ENCODE assay signal across 9 mouse cellular contexts in the genomic region with DNA sequence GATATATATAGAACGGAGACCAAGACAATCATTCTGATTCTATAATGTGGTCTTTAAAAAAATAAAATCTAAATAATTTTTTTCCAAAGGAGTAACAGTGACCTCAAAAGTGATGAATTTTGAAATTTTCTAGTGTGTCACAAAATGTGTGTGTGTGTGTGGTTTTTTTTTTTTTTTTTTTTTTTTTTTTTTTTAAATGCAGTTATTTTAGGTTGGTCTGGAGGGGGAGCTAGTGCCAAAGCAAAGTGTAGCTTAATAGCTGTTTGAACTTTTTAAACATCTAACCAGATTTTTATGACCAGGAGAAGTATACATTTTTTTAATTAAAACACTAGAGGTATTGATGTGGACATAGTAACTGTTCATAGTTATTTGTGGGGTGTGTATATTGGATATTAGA. TPM values are rescaled to one million over a fixed set of nuclear protein-coding genes. Genes with fewer than 3 reads are reported as not detected.
DNase-seq lines count a peak whose midpoint lies in the region; ATAC-seq and TF ChIP-seq lines count a peak whose summit lies in the region.
"Had no signal": no experiment of that assay in that cellular context is flagged by ENCODE, and none has a peak within 500 bp of the region (broad histone marks: within the 10 kb centered on the region; RNA-seq: fewer than 3 reads in every experiment).

No protein-coding gene starts in this region.

- peak overlapping the region; percentile 98; the same call in 1 of the 2 replicates for H3K27ac ChIP-seq in layer of hippocampus, adult 2 months
- H3K27ac ChIP-seq: liver, embryonic 15.5 days had no signal

- DNase-seq in cerebellum, adult 18-20 months = peak; percentile 32 to 47
- no peak for DNase-seq in cerebellum, postnatal 4 days (ENCODE audit: low spot score in 2 of 2)
- DNase-seq in layer of hippocampus, adult 2 months (ENCODE audit: low spot score in 2 of 2) = peak in 1 of 2 experiments; percentile 21
- no peak for DNase-seq in layer of hippocampus, adult 9-10 months (ENCODE audit: low spot score)
- peak; percentile 70 for DNase-seq in adipocyte (ENCODE audit: low spot score)
- DNase-seq in lung, postnatal 36 days = peak; percentile 34
- DNase-seq in gastrocnemius, postnatal 14 days = no peak

- intact Hi-C loops in gastrocnemius, postnatal 14 days (cut with DNase I; ENCODE audit: low total_unique reads) = no loop called here

- peak overlapping the region; percentile 98 for H3K4me3 ChIP-seq in layer of hippocampus, adult 2 months

- peak; percentile 76 for TF ChIP-seq CTCF in layer of hippocampus, adult 2 months (conservative IDR thresholded peaks at IDR 0.05)

- no peak for ATAC-seq in inflammation-experienced regulatory T-cells, adult 6 months

RNA-seq across cellular contexts. Expression of gene Fut8, which starts 2.9 kb away (rescaled TPM):
- 10 to 100 TPM; 76.4 to 81.6 TPM for total RNA-seq in layer of hippocampus, adult 2 months (2021)
- 10 to 100 TPM; 16.0 to 17.7 (median 17.3) TPM for polyA plus RNA-seq in inflammation-experienced regulatory T-cells, adult 6 months (2017; shearing (Covaris generic))
- 10 to 100 TPM; 15.5 to 20.9 TPM for total RNA-seq in gastrocnemius, postnatal 14 days (2021)

Comparison
In these comparisons a context has a peak if more than half of its experiments do, and no peak if none do; other contexts are left out.
1. DNase-seq: peak in cerebellum, adult 18-20 months (2 of 2), adipocyte (single experiment) and lung, postnatal 36 days (single experiment); none in cerebellum, postnatal 4 days (0 of 2), layer of hippocampus, adult 9-10 months (single experiment) and gastrocnemius, postnatal 14 days (single experiment).